Mouse (Mus musculus) CD4-positive, CD25-positive, alpha-beta regulatory T cell, adult 4 months (primary cell): ENCODE data around the gene Pard6b. TPM values are rescaled to one million over a fixed set of nuclear protein-coding genes. Genes with fewer than 3 reads are reported as not detected.
"Not testable (repeated sequence)": the region's sequence is repeated elsewhere in the genome, so short reads cannot be mapped to it uniquely, and the experiment has no call there.

Source experiments
- ATAC-seq: one replicate; pipeline ENCODE4 v1.8.0; 2017
- polyA plus RNA-seq, 2 experiments: library from polyadenylated mRNA; unstranded; fragments of 100-300 nt; shearing (Covaris generic); gene quantifications; one replicate each; pipeline ENCODE4 v1.2.1; 2017

The Pard6b gene
- polyA plus RNA-seq, 2 experiments from 2014 or later, result 0.23 to 1.2 TPM

GRCm38 (mm10) chr2:168103341-168103740, 22.5 kb downstream of the Pard6b start:
- ATAC-seq, result no peak

GRCm38 (mm10) chr2:168104375-168105144, 23.8 kb downstream of the Pard6b start:
- no peak for ATAC-seq

GRCm38 (mm10) chr2:168105271-168105670, 24.5 kb downstream of the Pard6b start:
- ATAC-seq, result no peak

- no peak for ATAC-seq
Observed at GRCm38 (mm10) chr2:168106701-168107178, 25.9 kb downstream of the Pard6b start.

GRCm38 (mm10) chr2:168107356-168107755, 26.6 kb downstream of the Pard6b start:
- ATAC-seq, result no peak

- ATAC-seq, result not testable (repeated sequence)
Observed at GRCm38 (mm10) chr2:168107901-168108300, 27.1 kb downstream of the Pard6b start.

- ATAC-seq, result peak; percentile 56
Observed at GRCm38 (mm10) chr2:168111902-168112301, 31.1 kb downstream of the Pard6b start.

- no peak for ATAC-seq
Observed at GRCm38 (mm10) chr2:168113263-168113662, 32.5 kb downstream of the Pard6b start.

- ATAC-seq, result no peak
Observed at GRCm38 (mm10) chr2:168113692-168114091, 32.9 kb downstream of the Pard6b start.

GRCm38 (mm10) chr2:168114699-168115350, 34.0 kb downstream of the Pard6b start:
- no peak for ATAC-seq

- ATAC-seq, result no peak
Observed at GRCm38 (mm10) chr2:168115826-168116225, 35.0 kb downstream of the Pard6b start.

- ATAC-seq, result peak; percentile 32
Observed at GRCm38 (mm10) chr2:168117147-168117546, 36.3 kb downstream of the Pard6b start.

- no peak for ATAC-seq
Observed at GRCm38 (mm10) chr2:168117553-168117952, 36.7 kb downstream of the Pard6b start.

- no peak for ATAC-seq
Observed at GRCm38 (mm10) chr2:168117967-168118366, 37.2 kb downstream of the Pard6b start.

GRCm38 (mm10) chr2:168118456-168118855, 37.7 kb downstream of the Pard6b start:
- no peak for ATAC-seq

GRCm38 (mm10) chr2:168119123-168119522, 38.3 kb downstream of the Pard6b start:
- ATAC-seq, result no peak

- no peak for ATAC-seq
Observed at GRCm38 (mm10) chr2:168120906-168121305, 40.1 kb downstream of the Pard6b start.

GRCm38 (mm10) chr2:168123652-168124051, 42.8 kb downstream of the Pard6b start:
- no peak for ATAC-seq

- ATAC-seq, result no peak
Observed at GRCm38 (mm10) chr2:168125288-168126089, 44.7 kb downstream of the Pard6b start.

- ATAC-seq, result no peak
Observed at GRCm38 (mm10) chr2:168127767-168128166, 47.0 kb downstream of the Pard6b start.

- peak; percentile 60 for ATAC-seq
Observed at GRCm38 (mm10) chr2:168128211-168128859, 47.5 kb downstream of the Pard6b start.

GRCm38 (mm10) chr2:168130046-168130445, 49.2 kb downstream of the Pard6b start:
- no peak for ATAC-seq

- ATAC-seq, result no peak
Observed at GRCm38 (mm10) chr2:168137161-168137560, 56.4 kb downstream of the Pard6b start.
